Mouse (Mus musculus): ENCODE measurements around the gene Fcer1g.

The Fcer1g gene

DNA sequence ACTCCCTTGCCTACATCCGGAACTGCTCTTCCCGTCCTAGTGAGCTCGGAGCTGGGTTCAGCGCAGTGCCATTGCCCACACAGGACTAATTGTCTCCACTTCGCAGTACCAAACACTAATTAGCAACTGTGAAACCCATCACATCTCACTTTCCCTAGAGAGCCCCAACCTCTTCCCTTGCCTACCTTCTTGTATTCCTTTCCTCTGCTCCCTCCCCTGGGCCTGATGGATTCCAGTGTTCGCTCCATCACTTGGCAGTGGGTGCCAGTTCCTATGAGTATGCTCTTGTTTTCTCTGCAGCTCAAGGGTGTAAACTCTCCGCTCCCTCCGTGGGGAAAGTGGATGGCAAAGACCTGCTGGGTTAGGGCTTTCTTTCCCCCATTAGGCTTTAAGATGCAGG, 48.5 kb downstream of the Fcer1g start:
- DNase-seq (ENCODE audit: low spot score) = no peak

DNA sequence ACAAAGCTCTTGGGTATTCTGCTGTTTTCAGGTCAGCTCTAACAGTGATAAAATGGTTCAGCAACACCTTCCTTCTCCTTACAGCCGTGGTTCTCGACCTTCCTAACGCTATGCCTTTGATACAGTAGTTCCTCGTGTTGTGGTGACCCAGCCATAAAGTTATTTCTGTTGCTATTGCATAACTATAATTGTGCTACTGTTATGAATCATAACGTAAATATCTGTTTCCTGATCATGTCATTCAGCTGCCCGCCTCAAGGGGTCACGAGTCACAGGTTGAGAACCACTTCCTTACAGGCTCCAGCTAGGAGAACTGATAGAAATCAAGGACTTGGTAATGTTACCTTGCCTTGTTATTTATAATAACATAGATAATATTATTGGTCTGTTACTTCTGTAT, 49.9 kb downstream of the Fcer1g start:
- DNase-seq (ENCODE audit: low spot score) = no peak

DNA sequence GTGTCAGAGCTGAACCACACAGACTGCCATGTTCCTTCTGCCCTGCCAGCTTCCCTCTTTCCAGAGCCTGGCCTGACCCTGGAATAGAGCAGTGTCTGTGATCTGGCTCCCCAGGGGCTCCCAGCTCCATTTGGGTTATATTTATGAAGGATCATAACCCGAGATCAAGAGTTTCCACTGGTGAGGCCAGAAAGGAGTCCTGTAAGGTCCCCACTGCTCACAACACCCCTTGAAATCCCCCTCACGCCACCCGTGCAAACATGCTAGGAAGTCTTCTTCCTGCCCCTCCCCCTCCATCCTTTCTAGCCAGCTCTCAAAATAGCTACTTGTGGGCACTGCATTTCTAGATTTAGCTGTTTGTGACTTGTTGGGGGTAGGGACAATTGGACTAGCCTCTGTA, 50.5 kb downstream of the Fcer1g start:
- DNase-seq (ENCODE audit: low spot score) = no peak

GRCm38 (mm10) chr1:171183025-171183424, 51.1 kb downstream of the Fcer1g start:
- DNase-seq (ENCODE audit: low spot score) = no peak
